Mouse (Mus musculus) hindbrain, embryonic 12.5 days (tissue): ENCODE measurements around the gene Lsmem1. TPM values are rescaled to one million over a fixed set of nuclear protein-coding genes. Genes with fewer than 3 reads are reported as not detected.
A peak's percentile ranks its signal among the peaks of the same experiment; 100 is the strongest.

Source experiments
- ATAC-seq: fragments of 200-750 bp; cut with Nextera tagmentation; 2 replicates; pipeline ENCODE4 v1.8.0; 2017; ENCODE audit warnings: moderate TSS enrichment; ENCODE audit not compliant: low FRiP score
- H3K27ac ChIP-seq: fragments of 300-500 bp; sonication (generic); 2 replicates; pipeline ENCODE4 v1.5.1; 2016; ENCODE audit warnings: mild to moderate bottlenecking
- H3K27me3 ChIP-seq: fragments of 300-500 bp; sonication (generic); 2 replicates; pipeline ENCODE4 v1.6.1; 2016; ENCODE audit warnings: mild to moderate bottlenecking
- H3K36me3 ChIP-seq: fragments of 300-500 bp; sonication (generic); 2 replicates; pipeline ENCODE4 v1.6.1; 2016; ENCODE audit warnings: mild to moderate bottlenecking
- H3K4me1 ChIP-seq: fragments of 300-500 bp; sonication (generic); 2 replicates; pipeline ENCODE4 v1.6.1; 2016
- H3K4me2 ChIP-seq: fragments of 300-500 bp; sonication (generic); replicated peaks from 2 replicates; pipeline ENCODE4 v1.6.1; 2016; ENCODE audit warnings: mild to moderate bottlenecking
- H3K4me3 ChIP-seq: fragments of 300-500 bp; sonication (generic); 2 replicates; pipeline ENCODE4 v1.5.1; 2016; ENCODE audit warnings: mild to moderate bottlenecking
- H3K9ac ChIP-seq: fragments of 300-500 bp; sonication (generic); 2 replicates; pipeline ENCODE4 v1.6.1; 2016; ENCODE audit warnings: mild to moderate bottlenecking, moderate library complexity
- H3K9me3 ChIP-seq: fragments of 300-500 bp; sonication (generic); replicated peaks from 2 replicates; pipeline ENCODE4 v1.6.1; 2016; ENCODE audit warnings: mild to moderate bottlenecking
- WGBS: fragments of 180-500 bp; shearing (Covaris S2); methylation state at CpG from one replicate; pipeline ENCODE4 v1.1.7; 2016; 5-methylcytosine and 5-hydroxymethylcytosine counted together
- polyA plus RNA-seq: library from polyadenylated mRNA; unstranded; fragments of >200 nt; fragmentation: Nextera tagmentation; extraction: Ambion mirVana; gene quantifications from 2 replicates; pipeline ENCODE4 v1.2.1, GENCODE M21; 2016

The Lsmem1 gene
- polyA plus RNA-seq, 1 experiment from 2014 or later = not detected

DNA sequence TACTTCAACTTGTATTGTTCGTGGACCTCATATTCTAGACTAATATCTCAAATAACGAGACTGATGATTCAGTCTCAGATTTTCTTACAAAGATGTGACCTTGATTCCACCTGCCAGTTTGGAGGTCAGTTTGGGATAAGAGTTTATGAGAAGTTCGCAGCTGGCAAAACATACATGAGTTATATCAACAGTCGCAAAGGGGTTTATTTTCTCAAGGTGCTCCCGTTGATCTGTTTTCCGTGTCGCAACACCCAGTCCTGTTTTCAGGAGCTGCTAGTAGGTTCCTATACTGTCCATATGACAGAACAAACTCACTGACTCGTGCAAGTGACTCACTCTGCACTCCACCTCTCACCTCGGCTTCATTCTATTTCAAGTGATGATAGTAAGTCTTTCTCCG lies 24.4 kb upstream of the Lsmem1 start:
- no peaks in the 10 kb centered on the region for H3K27me3 ChIP-seq
- no peaks in the 10 kb centered on the region for H3K9me3 ChIP-seq
- WGBS = 57% methylated on average over 10 of the region's 10 CpGs
- no peak for ATAC-seq
- H3K36me3 ChIP-seq = no peaks in the 10 kb centered on the region
- peaks cover 12% of the 10 kb centered on the region for H3K4me1 ChIP-seq
- peak overlapping the region; percentile 62 for H3K4me2 ChIP-seq
- peak overlapping the region; percentile 64; the same call in 1 of the 2 replicates for H3K27ac ChIP-seq
- H3K4me3 ChIP-seq = peak overlapping the region; percentile 75
- peak overlapping the region; percentile 50; the same call in 1 of the 2 replicates for H3K9ac ChIP-seq

DNA sequence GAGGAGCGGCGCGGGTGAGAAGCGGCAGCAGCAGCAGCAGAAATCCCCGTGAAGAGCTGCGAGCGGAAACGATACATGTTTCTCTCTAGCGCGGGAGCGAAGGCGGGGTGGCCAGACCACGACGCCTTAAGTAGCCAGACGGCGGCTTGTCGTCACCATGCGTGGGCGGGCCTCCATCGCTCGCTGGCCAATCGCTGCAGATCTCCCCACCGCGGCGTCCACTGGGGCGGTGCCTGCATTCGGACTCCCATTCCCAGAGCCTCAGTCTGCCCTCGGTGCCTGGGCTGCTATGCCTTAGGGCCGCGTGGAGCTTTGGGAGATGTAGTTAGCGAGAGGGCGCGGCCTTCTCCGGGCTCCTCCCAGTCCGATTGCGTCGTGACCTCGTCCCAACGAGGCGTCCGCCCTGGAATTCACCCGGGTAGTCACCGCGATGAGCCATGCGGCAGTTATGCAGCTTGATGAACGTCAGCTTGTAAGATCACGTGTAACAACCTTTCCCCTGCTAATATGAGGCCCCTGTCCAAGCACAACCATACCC lies 23.9 kb upstream of the Lsmem1 start:
- under 1% methylated on average over 47 of the region's 47 CpGs for WGBS
- peak overlapping the region; percentile 69 for H3K4me2 ChIP-seq
- no peaks in the 10 kb centered on the region for H3K36me3 ChIP-seq

DNA sequence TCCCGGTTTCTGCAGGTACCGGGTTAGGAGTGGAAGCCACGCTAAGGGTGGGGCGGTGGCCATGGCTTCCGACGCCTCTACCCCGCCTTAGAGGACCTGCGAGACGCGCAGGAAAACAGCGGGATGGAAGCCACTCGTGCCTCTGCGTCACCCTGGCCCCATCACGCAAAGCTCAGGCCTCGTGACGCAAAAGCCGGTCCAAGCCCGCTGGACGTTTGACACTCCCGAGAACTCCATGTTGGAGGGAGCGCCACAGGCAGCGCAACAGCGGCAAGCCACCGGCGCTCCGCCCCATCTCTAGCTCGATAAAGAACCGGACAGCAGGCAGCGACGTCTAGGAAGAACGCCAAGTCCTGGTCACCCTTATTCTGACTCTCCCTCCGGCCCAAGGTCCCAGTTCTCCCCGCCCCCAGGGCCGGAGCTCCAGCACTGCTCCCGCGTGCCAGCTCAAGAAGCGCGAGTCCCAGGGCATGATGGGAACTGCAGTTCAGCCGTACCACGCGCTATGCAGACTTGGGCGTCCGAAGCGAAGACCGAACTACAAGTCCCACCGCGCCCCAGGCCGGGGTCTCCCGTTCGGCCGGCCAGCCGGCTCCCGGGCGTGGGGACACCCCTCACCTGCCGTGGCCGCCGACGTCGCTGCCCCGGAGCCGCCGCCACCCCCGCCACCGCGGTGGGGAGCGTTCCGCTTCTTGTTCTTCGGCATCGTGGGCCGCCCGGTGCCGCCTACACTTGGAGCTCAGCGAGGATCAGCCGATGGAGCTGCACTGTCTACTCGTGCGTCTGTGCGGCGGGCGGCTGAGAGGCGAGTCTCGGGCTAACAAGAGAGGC lies 23.2 kb upstream of the Lsmem1 start:
- Histone ChIP-seq H3K4me3 (peak overlapping the region; percentile 75), H3K9ac (peak overlapping the region; percentile 81), H3K4me1 (peaks cover 12% of the 10 kb centered on the region), H3K27me3 (no peaks in the 10 kb centered on the region), H3K4me2 (peak overlapping the region; percentile 69), H3K9me3 (no peaks in the 10 kb centered on the region), H3K27ac (peak overlapping the region; percentile 94), H3K36me3 (no peaks in the 10 kb centered on the region)
- WGBS = under 1% methylated on average over 80 of the region's 81 CpGs
- peak; percentile 96 for ATAC-seq

More for the DNA sequence above, 23.9 kb upstream of the Lsmem1 start:
- peak overlapping the region; percentile 75 for H3K4me3 ChIP-seq
- H3K9me3 ChIP-seq = no peaks in the 10 kb centered on the region
- peaks cover 12% of the 10 kb centered on the region for H3K4me1 ChIP-seq
- H3K27me3 ChIP-seq = no peaks in the 10 kb centered on the region
- ATAC-seq = peak; percentile 99
- H3K27ac ChIP-seq = peak overlapping the region; percentile 94
- H3K9ac ChIP-seq = peak overlapping the region; percentile 81

DNA sequence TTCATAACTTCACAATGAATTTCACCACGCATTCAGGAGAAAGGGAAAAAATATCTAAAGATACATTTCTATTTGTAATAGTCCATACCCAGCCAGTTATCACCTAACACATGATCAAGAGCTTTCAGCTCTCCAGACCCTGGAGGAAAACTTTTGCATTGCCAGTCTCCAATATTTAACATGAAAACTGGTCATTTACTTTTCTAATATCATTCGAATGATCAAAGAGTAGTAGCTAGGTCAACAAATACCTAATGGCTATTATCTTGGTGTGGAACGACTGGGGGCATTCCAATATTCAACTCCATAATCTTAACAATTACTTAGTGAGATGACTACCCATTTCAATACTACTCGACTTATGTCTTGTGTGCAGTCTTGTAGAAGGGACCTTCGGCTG lies 22.3 kb upstream of the Lsmem1 start:
- H3K27me3 ChIP-seq = no peaks in the 10 kb centered on the region
- 21% methylated on average over 5 of the region's 5 CpGs for WGBS
- H3K36me3 ChIP-seq = no peaks in the 10 kb centered on the region
- H3K27ac ChIP-seq = 0 out of 2 replicates have a peak overlapping the region, but pooled peaks have one; percentile 94
- peak overlapping the region; percentile 75 for H3K4me3 ChIP-seq
- peak overlapping the region; percentile 81 for H3K9ac ChIP-seq
- H3K9me3 ChIP-seq = no peaks in the 10 kb centered on the region
- peaks cover 12% of the 10 kb centered on the region for H3K4me1 ChIP-seq
- ATAC-seq = no peak
- H3K4me2 ChIP-seq = peak overlapping the region; percentile 69

DNA sequence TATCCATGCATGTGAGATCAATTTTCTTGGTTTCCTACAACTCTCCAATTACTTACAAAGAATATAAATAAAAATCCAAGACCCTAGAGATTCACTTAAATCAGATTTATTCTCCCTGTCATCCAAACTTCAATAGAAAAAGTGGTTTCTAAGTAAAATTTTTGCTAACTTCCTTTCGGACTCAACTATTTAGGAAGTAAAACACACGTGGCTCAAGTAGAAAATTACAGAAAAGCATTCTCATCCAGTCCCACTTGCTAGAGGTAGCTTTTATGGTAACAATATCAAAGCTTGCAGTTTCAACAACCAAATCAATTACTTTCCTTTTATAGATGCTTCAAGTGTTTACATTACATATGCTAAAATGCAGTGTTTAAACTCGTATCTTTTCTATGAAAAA lies 21.6 kb upstream of the Lsmem1 start:
- H3K4me2 ChIP-seq = peak overlapping the region; percentile 69
- H3K27me3 ChIP-seq = no peaks in the 10 kb centered on the region
- peak overlapping the region; percentile 75 for H3K4me3 ChIP-seq
- H3K9ac ChIP-seq = no peak overlapping the region
- ATAC-seq = no peak
- WGBS = 42% methylated on average over 3 of the region's 3 CpGs
- H3K27ac ChIP-seq = no peak overlapping the region
- H3K36me3 ChIP-seq = peaks cover 6% of the 10 kb centered on the region
- H3K9me3 ChIP-seq = no peaks in the 10 kb centered on the region
- peaks cover 12% of the 10 kb centered on the region for H3K4me1 ChIP-seq

DNA sequence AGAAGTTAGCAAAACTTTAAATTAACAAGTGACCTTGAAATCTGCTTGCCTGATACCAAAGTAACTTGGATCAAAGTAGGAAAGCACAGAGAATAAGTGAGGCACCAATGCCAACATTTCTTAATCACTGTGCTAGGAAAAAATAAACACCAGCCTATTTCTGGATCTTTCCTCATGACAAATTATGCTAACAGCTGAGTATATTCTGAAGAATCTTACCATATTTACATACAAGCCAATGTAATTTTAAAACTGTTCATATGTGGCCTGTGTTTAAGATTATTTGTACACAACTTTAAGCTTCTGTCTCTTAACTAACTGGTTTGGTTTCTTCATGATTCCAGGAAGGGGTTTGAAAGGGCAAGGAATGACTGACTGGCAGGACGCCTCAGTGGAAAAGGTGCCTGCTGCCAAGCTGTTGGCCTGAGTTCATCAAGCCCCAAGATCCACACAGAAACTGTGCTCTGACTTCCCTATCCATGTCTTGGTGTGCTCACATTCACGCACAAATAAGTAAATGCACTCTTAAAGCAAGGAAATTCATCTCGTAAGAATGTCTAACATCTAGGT lies 20.8 kb upstream of the Lsmem1 start:
- peak overlapping the region; percentile 69 for H3K4me2 ChIP-seq
- H3K9ac ChIP-seq = no peak overlapping the region
- H3K27me3 ChIP-seq = no peaks in the 10 kb centered on the region
- WGBS = 72% methylated on average over 3 of the region's 3 CpGs
- no peak overlapping the region for H3K27ac ChIP-seq
- H3K9me3 ChIP-seq = no peaks in the 10 kb centered on the region
- peak overlapping the region; percentile 8; the same call in 1 of the 2 replicates for H3K4me3 ChIP-seq
- H3K4me1 ChIP-seq = peaks cover 12% of the 10 kb centered on the region
- peaks cover 14% of the 10 kb centered on the region for H3K36me3 ChIP-seq
- no peak for ATAC-seq

DNA sequence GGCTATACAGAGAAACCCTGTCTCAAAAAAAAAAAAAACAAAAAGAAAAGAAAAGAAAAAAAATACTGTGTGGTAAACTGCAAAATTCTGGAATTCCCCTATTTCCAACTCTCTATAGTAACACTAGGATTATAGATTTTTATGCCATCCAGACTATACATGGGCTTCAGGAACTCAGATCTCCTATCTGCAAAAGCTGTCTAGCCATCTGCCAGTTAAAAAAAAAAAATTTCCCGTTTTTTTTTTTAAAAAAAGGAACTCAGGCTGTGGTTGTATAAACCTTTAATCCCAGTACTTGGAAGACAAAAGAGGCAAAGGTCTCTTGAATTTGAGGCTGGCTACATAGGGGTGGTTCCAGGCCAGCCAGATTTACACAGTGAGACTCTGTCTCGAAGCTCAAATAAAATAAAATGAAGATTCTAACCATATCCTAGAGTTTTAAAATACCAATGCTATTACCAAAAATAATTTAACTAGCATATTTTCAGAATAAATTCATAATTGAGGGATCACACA lies 19.2 kb upstream of the Lsmem1 start:
- ATAC-seq = no peak
- Histone ChIP-seq H3K36me3 (peaks cover 29% of the 10 kb centered on the region), H3K27ac (no peak overlapping the region), H3K9ac (no peak overlapping the region), H3K4me3 (no peak overlapping the region), H3K27me3 (no peaks in the 10 kb centered on the region), H3K4me2 (no peak overlapping the region), H3K4me1 (peaks cover 12% of the 10 kb centered on the region), H3K9me3 (no peaks in the 10 kb centered on the region)
- 89% methylated on average over 2 of the region's 2 CpGs for WGBS

DNA sequence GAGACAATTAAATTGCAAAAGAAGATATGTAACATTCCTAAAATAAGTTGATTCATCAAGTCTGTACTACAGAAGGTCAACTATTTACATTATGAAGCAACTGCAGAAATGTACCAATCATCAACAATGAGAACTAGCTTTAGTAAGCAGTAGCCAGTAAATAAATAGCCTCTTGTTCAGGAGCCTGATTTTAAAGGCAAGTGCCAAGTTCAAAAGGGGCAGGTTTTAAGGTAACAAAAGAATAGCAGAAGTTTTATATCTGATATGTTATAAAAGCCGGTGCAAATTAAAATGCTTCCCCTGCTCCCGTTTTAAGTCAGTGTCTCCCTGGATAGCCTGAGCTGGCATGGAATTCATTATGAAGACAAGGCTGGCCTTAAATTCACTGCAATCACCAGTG lies 18.5 kb upstream of the Lsmem1 start:
- peaks cover 36% of the 10 kb centered on the region for H3K36me3 ChIP-seq
- H3K27me3 ChIP-seq = no peaks in the 10 kb centered on the region
- 91% methylated on average over 2 of the region's 2 CpGs for WGBS
- H3K4me2 ChIP-seq = no peak overlapping the region
- H3K9me3 ChIP-seq = no peaks in the 10 kb centered on the region
- H3K27ac ChIP-seq = no peak overlapping the region
- no peak for ATAC-seq
- no peak overlapping the region for H3K9ac ChIP-seq
- H3K4me3 ChIP-seq = no peak overlapping the region
- H3K4me1 ChIP-seq = peaks cover 12% of the 10 kb centered on the region

DNA sequence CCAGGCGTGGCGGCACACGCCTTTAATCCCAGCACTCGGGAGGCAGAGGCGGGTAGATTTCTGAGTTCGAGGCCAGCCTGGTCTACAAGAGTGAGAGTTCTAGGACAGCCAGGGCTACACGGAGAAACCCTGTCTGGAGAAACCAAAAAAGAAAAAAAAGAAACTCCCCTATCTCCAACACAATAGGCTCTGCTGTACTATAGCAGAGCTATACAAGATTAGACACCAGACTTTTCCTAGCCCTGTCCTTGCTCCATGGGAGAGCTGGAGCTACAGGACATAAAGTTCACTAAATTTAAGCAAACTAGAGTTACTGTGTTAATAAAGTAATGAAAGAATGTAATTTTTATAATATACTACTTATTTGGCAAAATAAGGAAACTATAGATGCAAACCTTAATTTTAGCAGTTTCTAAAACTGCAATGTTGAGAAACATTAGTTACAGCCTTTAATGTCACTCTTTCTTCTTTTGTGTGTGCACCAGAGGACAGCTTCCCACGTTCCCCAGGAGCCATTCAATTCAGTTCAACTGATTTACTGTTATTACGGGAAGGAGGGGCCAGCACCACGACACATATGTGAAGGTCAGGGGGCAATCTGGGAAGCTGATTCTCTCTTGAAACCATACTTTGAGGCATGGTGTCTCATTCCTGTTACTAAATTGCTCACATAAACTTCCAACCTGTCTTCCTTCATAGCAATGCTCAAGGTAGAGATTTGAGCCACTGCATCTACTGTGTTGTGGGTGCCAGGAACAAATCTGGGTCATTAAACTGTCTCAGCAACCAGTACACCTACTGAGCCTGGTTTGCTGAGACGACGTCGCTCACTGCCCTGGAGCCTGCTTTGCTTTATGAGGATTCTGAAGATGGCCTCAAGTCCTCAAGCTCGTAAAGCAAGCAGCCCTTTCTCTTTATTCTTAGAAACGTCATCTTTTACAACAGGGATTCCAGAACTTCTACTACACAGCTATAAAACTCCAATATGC lies 15.9 kb upstream of the Lsmem1 start:
- 91% methylated on average over 15 of the region's 15 CpGs for WGBS
- H3K4me2 ChIP-seq = no peak overlapping the region
- H3K27me3 ChIP-seq = no peaks in the 10 kb centered on the region
- H3K9ac ChIP-seq = no peak overlapping the region
- H3K9me3 ChIP-seq = no peaks in the 10 kb centered on the region
- peaks cover 1% of the 10 kb centered on the region for H3K4me1 ChIP-seq
- ATAC-seq = no peak
- peaks cover 57% of the 10 kb centered on the region for H3K36me3 ChIP-seq
- no peak overlapping the region for H3K4me3 ChIP-seq
- H3K27ac ChIP-seq = no peak overlapping the region

DNA sequence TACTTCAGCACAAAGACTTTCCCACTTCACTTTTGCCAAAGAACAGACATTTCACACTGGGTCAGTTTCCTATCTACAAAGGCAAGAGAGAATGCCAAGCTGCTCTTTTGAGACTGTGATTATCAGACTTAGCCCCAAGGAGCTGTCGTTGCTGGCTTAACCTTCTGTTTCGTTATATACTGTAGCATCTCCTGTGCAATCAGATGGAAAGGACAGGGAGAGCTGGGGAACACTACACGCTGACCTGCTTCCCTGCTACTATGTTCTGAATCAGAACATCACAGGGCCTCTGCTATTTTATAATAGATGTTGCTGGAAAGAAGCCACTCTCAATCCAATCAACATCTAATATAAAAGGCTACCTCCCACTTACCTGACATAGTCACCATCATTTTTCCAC lies 9.8 kb upstream of the Lsmem1 start:
- 94% methylated on average over 3 of the region's 3 CpGs for whole genome bisulfite sequencing
- H3K4me3 ChIP-seq = no peak overlapping the region
- no peaks in the 10 kb centered on the region for H3K9me3 ChIP-seq
- H3K27me3 ChIP-seq = no peaks in the 10 kb centered on the region
- H3K27ac ChIP-seq = no peak overlapping the region
- H3K4me2 ChIP-seq = no peak overlapping the region
- ATAC-seq = no peak
- H3K4me1 ChIP-seq = no peaks in the 10 kb centered on the region
- H3K36me3 ChIP-seq = peaks cover 76% of the 10 kb centered on the region
- H3K9ac ChIP-seq = no peak overlapping the region

DNA sequence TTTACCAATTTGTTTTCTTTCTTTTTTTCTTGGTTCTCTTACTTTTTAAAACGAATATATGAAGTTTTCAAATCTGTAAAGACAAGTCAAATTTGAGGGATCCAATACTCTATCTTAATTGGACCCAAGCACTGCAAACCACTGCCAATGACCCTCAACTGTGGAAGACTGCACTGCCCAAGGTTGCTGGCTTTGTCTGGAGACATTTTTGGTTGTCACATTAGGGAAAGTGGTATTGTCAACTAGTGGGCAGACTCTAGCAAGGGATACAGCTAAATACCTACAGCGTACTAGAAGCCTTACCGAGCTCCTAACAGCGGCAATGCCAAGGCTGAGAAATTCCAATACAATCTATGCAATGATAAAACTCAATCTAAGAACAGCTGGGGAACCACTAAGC lies 8.6 kb upstream of the Lsmem1 start:
- Histone ChIP-seq H3K4me3 (no peak overlapping the region), H3K27me3 (no peaks in the 10 kb centered on the region), H3K4me2 (no peak overlapping the region), H3K36me3 (peaks cover 72% of the 10 kb centered on the region), H3K9me3 (no peaks in the 10 kb centered on the region), H3K9ac (no peak overlapping the region), H3K27ac (no peak overlapping the region), H3K4me1 (no peaks in the 10 kb centered on the region)
- WGBS = 92% methylated on average over 4 of the region's 4 CpGs
- no peak for ATAC-seq
